Mouse (Mus musculus): ENCODE data around the gene Mex3d.

Gene Mex3d

GRCm38 (mm10) chr10:80332525-80332989 is 54.9 kb downstream of the Mex3d start:
- no peak for DNase-seq (ENCODE audit: inconsistent age in 2 of 2, low spot score in 1 of 2)

DNA sequence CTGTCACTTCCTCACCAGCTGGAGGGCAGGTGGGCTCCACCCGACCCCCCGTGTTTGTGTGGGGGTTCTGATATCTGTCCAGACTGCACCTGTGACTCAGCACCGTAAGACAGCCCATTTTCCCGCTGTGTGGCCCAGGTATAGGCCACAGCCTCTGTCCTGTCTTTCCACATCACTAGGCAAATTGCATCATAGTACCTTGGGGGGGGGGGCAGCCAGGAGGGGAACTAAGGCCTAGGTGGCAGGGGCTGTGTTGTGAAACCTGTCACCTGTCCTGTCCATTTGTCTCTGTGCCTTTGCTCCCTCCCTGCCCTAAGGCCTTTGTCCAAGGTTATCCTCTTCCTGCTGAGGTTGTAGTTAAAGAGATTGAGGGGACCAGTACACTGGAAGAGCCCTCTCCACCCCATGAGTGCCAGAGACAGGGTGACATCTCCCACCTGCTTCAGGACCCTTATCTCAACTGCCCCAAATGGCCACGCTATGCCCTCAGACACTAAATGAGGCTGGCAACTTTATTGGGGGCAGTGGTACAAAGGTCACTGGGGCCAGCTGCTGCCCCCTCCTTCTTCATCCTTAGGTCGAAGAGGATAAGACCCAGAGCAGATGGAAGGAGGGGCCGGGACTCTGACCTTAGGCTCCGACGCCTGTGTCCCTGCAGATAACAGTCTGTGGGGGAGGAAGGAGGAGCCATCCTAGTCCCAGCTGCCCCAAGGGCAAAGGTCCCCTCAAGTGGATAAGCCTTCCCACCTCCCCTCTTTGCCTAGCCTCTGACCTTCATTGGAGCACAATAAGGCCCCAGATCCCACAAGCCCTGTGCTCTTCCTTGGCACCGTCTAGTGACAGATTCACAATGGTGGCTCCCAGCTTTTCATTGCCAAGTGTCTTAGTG is 55.6 kb downstream of the Mex3d start:
- no peak for DNase-seq (ENCODE audit: inconsistent age in 2 of 2, low spot score in 1 of 2)

- DNase-seq (ENCODE audit: inconsistent age in 2 of 2, low spot score in 1 of 2), result no peak
Observed at GRCm38 (mm10) chr10:80330888-80331287, 56.6 kb downstream of the Mex3d start.

Data from adrenal gland, adult (tissue).